Mouse (Mus musculus) adrenal gland, postnatal 36 days (tissue): ENCODE data around the gene Oxct2a. TPM values are rescaled to one million over a fixed set of nuclear protein-coding genes. Genes with fewer than 3 reads are reported as not detected.

Experiments
- total RNA-seq, 2 experiments: library from RNA; stranded (reverse); gene quantifications; 2 replicates each; pipeline ENCODE4 v1.2.3; 2021

Gene Oxct2a
- total RNA-seq, 2 experiments from 2014 or later, result not detected

Other genes starting within 250 kb of the Oxct2a start
- gene Bmp8b, start 218.5 kb downstream of the Oxct2a start, total RNA-seq, result not detected
- not detected for gene Oxct2b, start 207.4 kb downstream of the Oxct2a start, total RNA-seq
- 10 to 100 TPM; 48.8 to 58.1 TPM for gene Ppie, start 183.7 kb downstream of the Oxct2a start, total RNA-seq
- 1 to 10 TPM; 4.0 to 4.2 TPM for gene Hpcal4, start 140.4 kb downstream of the Oxct2a start, total RNA-seq
- gene Nt5c1a, start 122.1 kb downstream of the Oxct2a start, total RNA-seq, result 10 to 100 TPM; 44.9 to 55.3 TPM
- gene Heyl, start 90.1 kb downstream of the Oxct2a start, total RNA-seq, result 1 to 10 TPM; 6.2 to 8.6 TPM
- 100 to 1,000 TPM in 1 of 2 experiments, 10 to 100 TPM in 1; 98.0 to 113 TPM for gene Pabpc4, start 61.3 kb downstream of the Oxct2a start, total RNA-seq
- gene Bmp8a, start 19.6 kb upstream of the Oxct2a start, total RNA-seq, result under 1 TPM; 0.13 to 0.20 TPM